Mouse (Mus musculus) large intestine, adult 2 months (tissue): Measurements from ENCODE around the gene Spa17. TPM values are rescaled to one million over a fixed set of nuclear protein-coding genes. Genes with fewer than 3 reads are reported as not detected.

Experiments
- DNase-seq: peaks from one replicate; pipeline ENCODE4 v3.0.0-alpha.2; 2012; ENCODE audit warnings: low read depth, low spot score
- WGBS: fragments of 180-500 bp; shearing (Covaris S2); methylation state at CpG from one replicate; pipeline ENCODE4 v1.1.7; 2018; 5-methylcytosine and 5-hydroxymethylcytosine counted together
- polyA plus RNA-seq: library from polyadenylated mRNA; depleted of rRNA; stranded (reverse); fragments of >200 nt; gene quantifications from 2 replicates; pipeline ENCODE4 v1.2.3, GENCODE M21; 2012; rRNA removed

Gene Spa17
- polyA plus RNA-seq, 1 experiment: 0.60 TPM

GRCm38 (mm10) chr9:37567892-37568604, 45.5 kb downstream of the Spa17 start:
- DNase-seq: no peak
- WGBS: 34% methylated on average over 15 of the region's 15 CpGs

- WGBS: 55% methylated on average over 5 of the region's 5 CpGs
- DNase-seq: no peak
Observed at GRCm38 (mm10) chr9:37567454-37567853, 46.1 kb downstream of the Spa17 start.

DNA sequence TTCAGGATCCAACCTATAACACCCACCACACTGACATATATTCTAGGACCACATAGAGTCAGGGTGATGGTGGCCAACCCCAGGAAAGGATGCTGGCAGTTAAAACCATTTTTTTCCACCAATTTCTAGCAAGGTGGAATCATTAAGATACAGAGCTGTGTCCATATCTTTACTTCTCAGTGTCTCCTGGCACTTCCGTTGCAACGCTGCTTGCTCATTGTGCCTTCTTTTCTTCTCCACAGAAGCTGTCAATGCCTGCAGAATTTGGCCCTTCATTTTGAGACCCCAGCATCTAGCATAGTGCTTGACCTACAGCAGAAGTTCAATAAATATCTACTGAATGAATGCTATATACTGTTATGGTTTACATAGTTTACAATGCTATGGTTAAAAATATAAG, 46.5 kb downstream of the Spa17 start:
- WGBS: 97% methylated on average over 2 of the region's 2 CpGs
- DNase-seq: no peak

- 45% methylated on average over 1 of the region's 1 CpGs for WGBS
- no peak for DNase-seq
Observed at GRCm38 (mm10) chr9:37563805-37564204, 49.7 kb downstream of the Spa17 start.

DNA sequence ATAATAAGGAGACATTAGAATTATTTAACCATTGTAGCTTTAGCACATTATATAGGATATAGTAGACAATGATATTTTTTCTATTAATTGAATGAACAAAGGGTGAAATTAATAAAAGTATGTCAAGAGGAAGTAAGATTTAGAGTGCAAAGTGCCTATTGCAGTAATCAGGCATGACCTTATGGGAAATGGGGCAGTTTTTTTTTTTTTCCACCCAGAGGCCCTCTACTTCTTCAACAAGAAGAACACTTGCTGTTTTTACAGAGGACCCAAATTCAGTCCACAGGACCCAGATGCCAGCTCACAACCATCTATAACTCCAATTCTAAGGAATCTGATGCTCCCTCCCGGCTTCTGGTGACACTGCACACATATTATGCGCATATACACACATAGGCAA, 52.9 kb downstream of the Spa17 start:
- 88% methylated on average over 2 of the region's 2 CpGs for WGBS
- DNase-seq: no peak

DNA sequence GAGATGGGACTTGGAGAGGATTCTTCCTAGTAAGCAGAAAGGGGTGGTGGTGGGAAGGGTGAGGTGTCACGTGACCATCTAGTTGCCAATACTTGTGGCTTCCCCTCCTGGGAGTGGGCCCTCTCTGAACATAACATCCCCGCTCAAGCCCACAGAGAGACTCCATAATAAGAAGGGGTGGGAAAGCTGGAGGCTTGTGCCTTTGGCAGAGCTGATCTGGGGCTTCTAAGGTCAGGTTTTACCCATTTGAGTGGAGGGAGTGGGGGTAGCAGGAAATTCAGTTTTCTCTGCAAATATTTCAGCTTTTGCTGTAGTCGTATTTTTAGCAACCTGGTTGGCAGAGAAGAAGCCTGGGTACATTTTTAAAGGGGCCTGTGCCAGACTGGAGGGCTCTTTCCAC, 57.2 kb downstream of the Spa17 start:
- no peak for DNase-seq
- WGBS: 69% methylated on average over 3 of the region's 3 CpGs

DNA sequence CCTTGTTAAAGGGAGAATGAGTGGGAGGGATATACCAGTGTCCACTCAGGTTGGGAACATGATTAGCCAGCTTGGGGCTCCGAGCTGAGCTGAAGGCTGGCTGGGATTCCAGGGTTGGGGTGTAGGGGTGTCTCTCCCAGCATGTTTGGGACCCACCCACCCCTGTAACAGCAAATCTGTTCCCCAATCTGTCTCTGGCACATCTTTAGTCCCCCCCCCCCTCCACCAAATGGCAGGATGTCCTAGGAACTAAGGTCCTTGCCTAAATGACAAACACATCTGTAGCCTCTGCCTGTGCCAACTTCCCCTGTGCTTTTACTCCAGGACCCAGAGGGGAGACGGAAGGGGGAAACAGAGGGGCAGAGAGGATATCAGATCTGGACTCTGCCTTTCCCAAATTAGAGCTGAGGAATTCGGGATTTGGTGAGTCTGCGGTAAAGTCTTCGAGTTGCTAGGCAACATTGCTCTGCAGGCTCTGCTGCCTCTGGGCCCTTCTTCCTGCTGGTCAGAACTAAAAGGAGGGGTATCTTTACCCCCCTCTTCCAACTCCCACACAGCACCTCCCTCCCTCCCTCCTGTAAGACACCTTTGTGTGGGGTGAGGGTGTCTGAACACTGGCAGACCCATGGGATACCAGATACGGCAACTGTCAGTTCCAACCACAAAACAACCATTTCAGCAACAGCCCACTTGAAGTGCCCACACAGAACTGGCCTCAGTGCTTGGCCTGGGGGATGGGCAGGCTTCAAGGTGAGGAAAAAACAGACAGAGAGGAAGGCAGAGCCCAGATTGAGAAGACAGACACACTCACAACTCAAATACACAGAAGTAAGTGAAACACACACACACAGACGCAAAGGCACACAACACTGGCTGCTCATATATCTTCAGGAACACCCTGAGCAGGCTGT, 58.4 kb downstream of the Spa17 start, which contains the start of gene Siae:
TSS of gene Siae (plus strand) at position 861 of the 911 bp plus-strand sequence.
- WGBS: 40% methylated on average over 7 of the region's 7 CpGs
- DNase-seq: no peak

DNA sequence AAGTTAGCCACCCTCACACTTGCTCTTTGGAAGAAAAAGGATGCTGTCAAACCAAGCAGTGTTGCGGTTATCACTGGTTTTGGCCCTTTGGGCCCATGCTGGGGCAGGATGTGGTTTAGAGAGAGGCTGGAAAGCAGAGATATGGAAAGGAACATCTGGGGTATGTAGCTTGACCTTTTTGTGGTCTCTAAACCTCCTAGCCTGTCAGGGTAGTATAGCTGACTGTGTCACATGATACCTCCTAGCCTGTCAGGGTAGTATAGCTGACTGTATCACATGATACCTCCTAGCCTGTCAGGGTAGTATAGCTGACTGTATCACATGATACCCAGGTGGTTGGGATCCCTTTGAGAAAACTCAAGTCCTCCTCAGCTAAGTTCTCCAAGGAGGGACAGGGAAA, 59.2 kb downstream of the Spa17 start:
- DNase-seq: no peak
- 82% methylated on average over 1 of the region's 1 CpGs for WGBS

Other genes with a start within 250 kb of the Spa17 start
- 0.25 and 0.27 TPM in 2 replicates for gene Hepacam, start 246.4 kb downstream of the Spa17 start, polyA plus RNA-seq
- 6.5 and 8.2 TPM in 2 replicates for gene Robo4, start 211.8 kb downstream of the Spa17 start, polyA plus RNA-seq
- 0.21 and 0.44 TPM in 2 replicates for gene Robo3, start 180.5 kb downstream of the Spa17 start, polyA plus RNA-seq
- gene Msantd2, start 124.4 kb downstream of the Spa17 start, polyA plus RNA-seq: 6.3 and 11.2 TPM in 2 replicates
- 15.3 and 18.6 TPM in 2 replicates for gene Esam, start 85.6 kb downstream of the Spa17 start, polyA plus RNA-seq
- 2.3 and 2.6 TPM in 2 replicates for gene Vsig2, start 74.5 kb downstream of the Spa17 start, polyA plus RNA-seq
- 2.9 TPM in 2 replicates for gene Nrgn, start 60.8 kb downstream of the Spa17 start, polyA plus RNA-seq
- 7.7 and 15.0 TPM in 2 replicates for gene Siae, start 58.0 kb downstream of the Spa17 start, polyA plus RNA-seq
- gene Tbrg1, start 43.6 kb upstream of the Spa17 start, polyA plus RNA-seq: 80.7 and 81.6 TPM in 2 replicates
- gene Panx3, start 55.5 kb upstream of the Spa17 start, polyA plus RNA-seq: not detected in 2 replicates
- gene Olfr160, start 102.5 kb upstream of the Spa17 start, polyA plus RNA-seq: not detected in 2 replicates
- gene Olfr874, start 131.4 kb upstream of the Spa17 start, polyA plus RNA-seq: not detected in 2 replicates
- gene Olfr875, start 158.1 kb upstream of the Spa17 start, polyA plus RNA-seq: not detected in 2 replicates
- gene Olfr876, start 189.3 kb upstream of the Spa17 start, polyA plus RNA-seq: not detected in 2 replicates
- not detected in 2 replicates for gene Olfr877, start 240.5 kb upstream of the Spa17 start, polyA plus RNA-seq